Mouse (Mus musculus): Measurements from ENCODE around the gene Slc38a10.

DNA sequence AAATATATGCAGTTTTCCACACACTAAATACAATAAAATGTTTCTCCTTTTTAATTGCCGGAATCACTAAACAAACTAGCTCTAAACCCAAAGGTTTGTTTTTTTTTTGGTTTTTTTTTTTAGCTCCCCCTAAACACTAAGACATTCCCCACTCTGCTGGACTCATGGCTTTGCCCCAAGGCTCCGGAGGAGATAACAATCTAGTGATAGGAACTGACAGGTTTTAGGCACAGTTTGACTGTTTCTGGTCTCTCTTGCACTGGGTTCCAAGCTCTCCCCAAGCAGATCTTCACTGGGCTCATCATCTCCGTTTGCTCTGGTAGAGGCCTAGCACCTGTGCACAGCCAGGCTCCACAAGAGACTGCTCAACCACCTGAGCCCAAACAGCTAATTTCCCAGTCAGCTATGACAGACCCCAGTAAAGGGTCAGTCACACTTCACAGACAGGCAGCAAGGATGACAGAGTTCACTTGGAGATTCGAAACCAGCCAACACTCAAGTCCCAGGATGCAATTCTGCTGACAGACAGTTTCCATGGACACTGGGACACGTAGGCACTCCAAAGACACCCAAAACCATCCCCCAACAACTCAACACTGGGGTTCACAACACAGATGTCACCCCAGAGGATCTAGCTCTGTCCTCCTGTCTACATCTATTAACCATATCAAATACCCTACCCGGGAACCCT, 1.5 kb downstream of the Slc38a10 start:
- TF ChIP-seq POLR2A (IDR thresholded peaks at IDR 0.05; ENCODE audit: insufficient read depth, low read length) (no peak), CTCF (IDR thresholded peaks at IDR 0.05; ENCODE audit: low read depth, low read length) (no peak), EP300 (IDR thresholded peaks at IDR 0.05; ENCODE audit: insufficient read depth, low read depth, low read length) (no peak)

All from ES-Bruce4 (cell line).